Mouse (Mus musculus) heart, postnatal 0 days (tissue): ENCODE results near the gene Nipsnap3b. TPM values are rescaled to one million over a fixed set of nuclear protein-coding genes. Genes with fewer than 3 reads are reported as not detected.

Source experiments
- ATAC-seq: fragments of 200-750 bp; cut with Nextera tagmentation; 2 replicates; pipeline ENCODE4 v1.8.0; 2017; ENCODE audit warnings: low read depth, moderate number of reproducible peaks, moderate library complexity; ENCODE audit not compliant: insufficient read depth
- DNase-seq: peaks from one replicate; pipeline ENCODE4 v3.0.0-alpha.2; 2016; ENCODE audit warnings: low spot score
- H3K27ac ChIP-seq: fragments of 300-500 bp; sonication (generic); 2 replicates; pipeline ENCODE4 v1.5.1; 2014; ENCODE audit warnings: low read depth, mild to moderate bottlenecking
- H3K27me3 ChIP-seq: fragments of 300-500 bp; sonication (generic); 2 replicates; pipeline ENCODE4 v1.6.1; 2014; ENCODE audit warnings: low read length, mixed read lengths; ENCODE audit not compliant: control insufficient read depth, insufficient read depth
- H3K36me3 ChIP-seq: fragments of 300-500 bp; sonication (generic); replicated peaks from 2 replicates; pipeline ENCODE4 v1.6.1; 2014; ENCODE audit warnings: low read length, mixed read lengths; ENCODE audit not compliant: control insufficient read depth, insufficient read depth
- H3K4me1 ChIP-seq: fragments of 300-500 bp; sonication (generic); 2 replicates; pipeline ENCODE4 v1.6.1; 2014; ENCODE audit warnings: antibody characterized with exemption; ENCODE audit not compliant: control insufficient read depth, insufficient read depth
- H3K4me2 ChIP-seq: fragments of 300-500 bp; sonication (generic); 2 replicates; pipeline ENCODE4 v1.6.1; 2014; ENCODE audit warnings: low read depth, mild to moderate bottlenecking, low read length, moderate library complexity
- H3K4me3 ChIP-seq: fragments of 300-500 bp; sonication (generic); 2 replicates; pipeline ENCODE4 v1.5.1; 2014; ENCODE audit warnings: low read depth, low read length
- H3K9ac ChIP-seq: fragments of 300-500 bp; sonication (generic); replicated peaks from 2 replicates; pipeline ENCODE4 v1.6.1; 2014; ENCODE audit warnings: low read depth, low read length, mixed read lengths
- H3K9me3 ChIP-seq: fragments of 300-500 bp; sonication (generic); replicated peaks from 2 replicates; pipeline ENCODE4 v1.6.1; 2016; ENCODE audit warnings: low read length; ENCODE audit not compliant: control insufficient read depth
- CTCF ChIP-seq: IDR thresholded peaks from 2 replicates; pipeline ENCODE4 v1.5.1; 2016; ENCODE audit warnings: antibody characterized with exemption, control low read depth, low read depth
- EP300 ChIP-seq: IDR thresholded peaks from 2 replicates; pipeline ENCODE4 v1.6.1; 2016; ENCODE audit warnings: antibody characterized with exemption, low read depth
- WGBS: fragments of 180-500 bp; shearing (Covaris S2); extraction: QIAGEN DNeasy Blood & Tissue Kit; methylation state at CpG from one replicate; pipeline ENCODE4 v1.1.7; 2014; 5-methylcytosine and 5-hydroxymethylcytosine counted together
- polyA plus RNA-seq: library from polyadenylated mRNA; unstranded; fragments of >200 nt; fragmentation: Nextera tagmentation; extraction: Ambion mirVana; gene quantifications from 2 replicates; pipeline ENCODE4 v1.2.1, GENCODE M21; 2015
- total RNA-seq: library from RNA; depleted of rRNA; stranded (reverse); fragments of >200 nt; gene quantifications from 2 replicates; pipeline ENCODE4 v1.2.3, GENCODE M21; 2014; ENCODE audit warnings: low replicate concordance; rRNA removed

Nipsnap3b gene
- total RNA-seq (36.5 and 51.0 TPM in 2 replicates), polyA plus RNA-seq (43.3 TPM in 2 replicates)

DNA sequence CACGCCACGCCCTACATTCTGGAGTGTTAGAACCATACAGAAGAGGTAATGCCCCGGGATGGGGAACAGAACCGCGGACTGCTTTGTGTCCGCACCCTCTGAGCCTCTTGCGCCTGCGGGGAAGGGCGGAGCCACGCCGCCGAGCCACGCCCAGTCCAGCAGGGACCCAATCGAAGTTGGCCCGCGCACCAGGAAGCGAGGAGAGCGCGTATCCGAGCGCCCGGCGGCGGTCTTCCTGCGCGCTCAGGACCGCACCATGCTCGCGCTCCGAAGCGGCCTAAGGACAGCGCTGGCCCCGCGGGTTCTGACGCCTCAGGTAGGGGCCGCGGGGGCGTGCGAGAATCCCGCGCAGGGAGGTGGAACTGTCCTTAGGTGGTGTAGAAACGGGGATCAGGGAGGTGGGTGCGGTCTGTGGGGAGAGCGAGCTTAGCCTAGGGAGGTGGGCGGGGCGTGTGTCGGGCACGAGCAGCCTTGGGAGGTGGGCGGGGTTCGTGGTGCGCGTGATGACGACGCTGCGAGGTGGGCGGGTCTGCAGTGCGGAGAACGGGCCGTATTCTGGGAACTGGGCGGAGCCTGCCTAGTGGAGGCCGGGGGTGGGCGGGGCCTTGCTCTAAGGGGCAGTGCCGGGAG is at the start of gene Nipsnap3b:
Nipsnap3b (plus strand) TSS at position 149 of the 630 bp plus-strand sequence.
- H3K27me3 ChIP-seq: no peaks in the 10 kb centered on the region
- H3K9me3 ChIP-seq: peaks cover 2% of the 10 kb centered on the region
- peak within 1 kb of the TSS; percentile 70 for H3K4me2 ChIP-seq
- DNase-seq (peak; percentile 95), ATAC-seq (peak; percentile 97)
- peak within 1 kb of the TSS; percentile 88 for H3K27ac ChIP-seq
- peak within 1 kb of the TSS; percentile 92 for H3K4me3 ChIP-seq
- 0 out of 2 replicates have a peak, but pooled peaks have one; percentile 44 for TF ChIP-seq EP300
- TF ChIP-seq CTCF: no peak
- under 1% methylated on average over 63 of the region's 63 CpGs for WGBS
- peak within 1 kb of the TSS; percentile 81 for H3K9ac ChIP-seq
- H3K36me3 ChIP-seq: peaks cover 14% of the 10 kb centered on the region
- peaks cover 7% of the 10 kb centered on the region; the same call in 1 of the 2 replicates for H3K4me1 ChIP-seq

GRCm38 (mm10) chr4:52964247-52964646 is 47.4 kb upstream of the Nipsnap3b start, which contains the start of gene Olfr270:
Gene Olfr270, plus strand, starts transcription at chr4:52964547.
- Histone ChIP-seq H3K27ac (no peak within 1 kb of the TSS), H3K36me3 (no peaks in the 10 kb centered on the region), H3K9ac (no peak within 1 kb of the TSS), H3K27me3 (no peaks in the 10 kb centered on the region), H3K4me1 (no peaks in the 10 kb centered on the region), H3K9me3 (no peaks in the 10 kb centered on the region), H3K4me2 (no peak within 1 kb of the TSS), H3K4me3 (no peak within 1 kb of the TSS)
- DNase-seq (no peak), ATAC-seq (no peak)
- TF ChIP-seq EP300: no peak
- TF ChIP-seq CTCF: no peak

DNA sequence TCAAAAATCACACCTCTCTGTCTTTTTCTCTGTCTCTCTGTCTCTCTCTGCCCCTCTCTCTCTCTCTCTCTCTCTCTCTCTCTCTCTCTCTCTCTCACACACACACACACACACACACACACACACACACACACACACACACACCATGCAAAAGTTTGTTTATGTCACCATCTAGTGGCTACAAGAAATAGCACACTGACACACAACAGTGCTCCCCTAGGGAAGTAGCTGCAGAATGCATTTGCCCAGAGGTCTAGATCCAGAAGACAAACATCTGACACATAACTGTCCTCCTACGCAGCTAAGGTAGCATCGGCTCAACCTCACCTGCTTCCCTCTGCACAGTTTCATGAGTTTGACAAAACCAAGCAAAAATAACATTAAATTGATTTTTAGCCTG is 26.5 kb upstream of the Nipsnap3b start:
- ATAC-seq (no peak), DNase-seq (no peak)
- no peaks in the 10 kb centered on the region for H3K27me3 ChIP-seq
- TF ChIP-seq EP300 (no peak), CTCF (peak; percentile 53)
- no peak overlapping the region for H3K4me2 ChIP-seq
- no peaks in the 10 kb centered on the region for H3K36me3 ChIP-seq
- WGBS: 62% methylated on average over 2 of the region's 2 CpGs
- H3K9ac ChIP-seq: no peak overlapping the region
- no peak overlapping the region for H3K27ac ChIP-seq
- H3K9me3 ChIP-seq: no peaks in the 10 kb centered on the region
- no peak overlapping the region for H3K4me3 ChIP-seq
- H3K4me1 ChIP-seq: no peaks in the 10 kb centered on the region

- no peak overlapping the region for H3K27ac ChIP-seq
- DNase-seq: no peak
- H3K4me3 ChIP-seq: no peak overlapping the region
- TF ChIP-seq EP300 (no peak), CTCF (no peak)
- WGBS: 76% methylated on average over 2 of the region's 2 CpGs
- no peak overlapping the region for H3K9ac ChIP-seq
- no peaks in the 10 kb centered on the region for H3K27me3 ChIP-seq
- no peak for ATAC-seq
- no peaks in the 10 kb centered on the region for H3K9me3 ChIP-seq
- H3K4me1 ChIP-seq: no peaks in the 10 kb centered on the region
- no peak overlapping the region for H3K4me2 ChIP-seq
- H3K36me3 ChIP-seq: no peaks in the 10 kb centered on the region
Measured at GRCm38 (mm10) chr4:52986266-52986665, 25.4 kb upstream of the Nipsnap3b start.

DNA sequence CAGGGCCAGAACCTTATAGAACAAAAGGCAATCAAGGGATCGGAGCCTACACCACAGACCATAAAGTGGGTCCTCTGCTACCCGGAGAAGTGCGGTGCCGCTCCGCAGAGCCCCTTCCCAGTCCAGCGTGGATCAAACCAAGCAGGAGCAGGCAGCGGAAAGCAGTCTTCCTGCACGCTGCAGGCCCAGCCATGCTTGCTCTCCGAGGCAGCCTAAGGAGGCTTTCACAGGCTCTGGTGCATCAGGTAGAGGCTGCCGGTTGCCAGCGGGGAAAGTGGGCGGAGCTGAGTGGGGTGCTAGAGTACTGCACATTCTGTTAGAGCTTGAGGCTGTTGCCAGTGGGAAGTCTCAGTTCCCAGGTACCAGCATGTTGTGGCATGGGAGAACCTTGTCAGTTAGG is 22.4 kb upstream of the Nipsnap3b start, which contains the start of gene Nipsnap3a:
Nipsnap3a (plus strand) TSS at position 25 of the 400 bp plus-strand sequence.
- no peaks in the 10 kb centered on the region for H3K9me3 ChIP-seq
- H3K4me2 ChIP-seq: peak within 1 kb of the TSS; percentile 31; the same call in 1 of the 2 replicates
- no peak within 1 kb of the TSS for H3K4me3 ChIP-seq
- H3K36me3 ChIP-seq: no peaks in the 10 kb centered on the region
- H3K9ac ChIP-seq: no peak within 1 kb of the TSS
- DNase-seq: no peak
- H3K4me1 ChIP-seq: no peaks in the 10 kb centered on the region
- WGBS: 23% methylated on average over 12 of the region's 12 CpGs
- no peaks in the 10 kb centered on the region for H3K27me3 ChIP-seq
- no peak for TF ChIP-seq CTCF
- no peak for TF ChIP-seq EP300
- H3K27ac ChIP-seq: no peak within 1 kb of the TSS
- no peak for ATAC-seq
